Mouse (Mus musculus) ES-CJ7 (cell line): Measurements from ENCODE around the gene Cblb.

Experiments used
- DNase-seq: peaks from one replicate; pipeline ENCODE4 v3.0.0; 2011; ENCODE audit warnings: low read depth, low spot score

The Cblb gene

DNA sequence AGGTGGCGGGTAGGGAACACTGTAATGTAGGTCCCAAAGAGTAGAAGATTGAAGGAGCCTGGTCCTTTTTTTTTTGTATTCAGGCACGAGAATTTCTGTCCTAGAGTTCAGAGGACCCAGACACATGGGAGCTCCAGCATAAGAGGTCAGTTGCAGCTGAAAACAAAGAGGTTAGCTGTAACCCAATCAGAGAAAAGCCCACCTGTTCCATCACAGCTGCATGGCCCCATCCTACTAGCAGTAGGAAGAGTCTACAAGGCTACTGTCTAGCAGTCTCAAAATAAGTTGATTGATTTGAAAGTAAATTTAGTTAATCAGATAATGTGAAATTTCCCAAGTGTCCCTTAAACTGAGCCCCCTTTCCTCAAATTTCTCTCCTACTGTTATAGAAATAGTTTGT lies 40.3 kb downstream of the Cblb start:
- DNase-seq, result no peak

DNA sequence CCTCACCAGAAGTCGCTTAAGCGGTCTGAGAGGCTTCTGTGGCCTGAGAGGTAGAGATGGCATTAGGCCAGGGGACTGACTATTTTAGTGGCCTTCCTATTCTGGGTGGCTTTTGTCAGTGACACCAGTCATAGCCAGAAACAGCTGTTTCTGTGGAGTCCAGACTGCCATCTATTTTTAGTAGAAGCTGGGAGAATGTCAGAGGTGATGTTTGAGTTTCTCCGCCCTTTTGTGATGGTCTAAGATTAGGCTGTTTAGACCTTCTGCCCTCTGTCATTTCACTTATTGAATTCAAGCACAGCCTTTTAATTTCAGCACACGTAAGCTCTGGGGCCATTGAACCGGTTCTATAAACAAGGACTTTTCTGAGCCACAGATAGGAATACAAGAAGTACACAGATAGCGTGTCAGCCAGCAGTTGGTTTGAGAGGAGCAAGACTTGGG lies 40.8 kb downstream of the Cblb start:
- no peak for DNase-seq

DNA sequence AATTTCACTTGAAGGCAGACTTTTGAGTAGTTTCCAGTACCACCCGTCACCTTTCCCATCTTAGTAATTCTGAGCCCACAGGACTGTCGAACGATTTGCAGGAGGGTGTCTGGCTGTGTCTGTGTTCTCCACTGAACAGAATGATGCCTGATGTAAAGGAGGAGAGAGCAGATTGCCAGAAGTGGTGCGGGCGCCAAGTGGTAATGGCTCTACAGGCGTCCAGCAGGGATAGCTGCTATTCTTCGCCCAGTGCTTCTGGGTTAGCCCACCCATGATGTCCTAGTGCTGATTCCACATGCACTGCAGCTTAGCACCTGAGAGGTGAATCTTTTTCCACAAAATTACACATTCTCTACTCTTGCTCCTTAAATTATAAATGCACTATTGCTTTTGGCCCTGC lies 45.6 kb downstream of the Cblb start:
- no peak for DNase-seq

GRCm38 (mm10) chr16:52077901-52078300 lies 46.9 kb downstream of the Cblb start:
- no peak for DNase-seq

- DNase-seq, result no peak
Observed at GRCm38 (mm10) chr16:52078758-52079474, 47.9 kb downstream of the Cblb start.

DNA sequence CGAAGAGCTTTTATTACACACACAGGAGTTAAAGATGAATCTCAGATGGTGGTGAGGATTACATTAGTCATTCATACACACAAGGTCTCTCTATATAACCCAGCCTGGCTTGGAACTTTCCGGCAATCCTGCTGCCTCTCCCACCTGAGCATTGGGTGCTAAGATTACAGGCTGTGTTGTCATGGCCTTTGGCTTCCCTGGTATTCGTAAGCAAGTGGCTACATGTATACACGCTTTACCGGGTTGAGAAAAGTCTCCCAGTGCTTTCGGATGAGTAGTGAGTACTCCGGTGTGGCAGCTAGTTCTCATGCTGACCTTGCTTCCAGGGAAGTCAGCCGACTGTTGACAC lies 48.4 kb downstream of the Cblb start:
- DNase-seq, result no peak

DNA sequence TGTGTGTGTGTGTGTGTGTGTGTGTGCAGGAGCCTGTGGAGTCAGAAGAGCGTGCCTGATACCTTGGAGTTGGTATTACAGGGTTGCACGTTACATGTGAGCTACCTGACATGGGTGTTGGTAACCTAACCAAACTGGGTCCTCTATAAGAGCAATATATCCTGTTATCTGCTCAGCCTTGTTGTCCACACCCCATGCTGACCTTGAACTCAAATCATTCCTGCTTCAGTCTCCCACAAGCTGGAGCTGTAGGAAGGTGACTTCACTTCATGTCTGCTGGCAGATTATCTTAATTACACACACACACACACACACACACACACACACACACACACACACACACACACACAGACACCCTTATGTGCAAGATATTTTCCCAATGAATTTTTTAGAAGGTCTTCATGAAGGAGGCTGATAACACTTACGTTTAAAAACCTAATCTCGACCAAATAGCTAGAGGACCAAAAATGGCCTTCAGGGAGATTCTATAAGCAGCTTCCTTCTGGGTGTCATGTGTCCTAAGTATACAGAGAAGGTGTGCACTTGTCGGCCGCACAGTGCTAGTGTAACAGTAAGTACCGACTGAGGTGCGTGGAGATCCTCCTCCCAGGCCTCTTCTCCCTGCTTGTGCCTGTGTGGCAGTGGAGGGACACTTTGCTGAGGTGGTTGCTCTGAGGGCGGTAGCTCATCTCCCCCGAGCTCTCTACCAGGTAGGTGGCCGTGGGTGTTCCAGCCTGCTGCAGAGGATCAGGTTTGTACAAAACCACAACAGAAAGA lies 49.8 kb downstream of the Cblb start:
- no peak for DNase-seq

- DNase-seq, result no peak
Observed at GRCm38 (mm10) chr16:52081756-52082155, 50.7 kb downstream of the Cblb start.

DNA sequence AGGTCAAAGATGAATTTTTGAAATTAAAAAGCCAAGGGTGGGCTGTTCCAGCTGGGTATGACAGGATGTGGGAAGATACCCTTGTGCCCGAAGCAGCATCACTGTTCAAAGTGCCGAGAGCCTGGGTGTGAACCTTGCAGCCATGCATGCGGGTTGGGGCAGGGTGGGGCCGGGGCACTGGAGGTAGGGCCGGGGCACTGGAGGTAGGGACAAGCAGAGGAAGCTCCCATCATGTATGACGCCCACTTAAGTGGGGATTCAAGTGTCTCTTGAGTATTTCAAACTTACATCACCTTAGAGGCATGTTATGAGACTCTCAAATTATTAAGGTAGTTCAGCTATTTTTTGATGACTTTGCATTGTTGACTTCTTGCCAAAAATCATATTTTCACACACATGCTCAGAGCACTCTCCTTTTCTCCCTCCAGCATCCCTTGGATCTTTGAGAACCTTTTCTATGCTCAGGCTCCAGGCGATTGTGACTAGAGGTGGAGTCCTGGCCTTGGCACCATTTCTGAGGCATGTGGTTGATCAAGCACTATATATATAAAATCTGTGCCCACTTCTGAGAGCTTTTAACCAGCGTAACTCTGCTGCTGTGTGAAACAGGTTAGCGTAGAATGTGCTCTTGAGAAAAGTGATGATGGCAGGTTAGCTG lies 55.9 kb downstream of the Cblb start:
- DNase-seq, result no peak

GRCm38 (mm10) chr16:52089354-52089753 lies 58.3 kb downstream of the Cblb start:
- no peak for DNase-seq

GRCm38 (mm10) chr16:52090899-52091298 lies 59.9 kb downstream of the Cblb start:
- DNase-seq, result no peak

DNA sequence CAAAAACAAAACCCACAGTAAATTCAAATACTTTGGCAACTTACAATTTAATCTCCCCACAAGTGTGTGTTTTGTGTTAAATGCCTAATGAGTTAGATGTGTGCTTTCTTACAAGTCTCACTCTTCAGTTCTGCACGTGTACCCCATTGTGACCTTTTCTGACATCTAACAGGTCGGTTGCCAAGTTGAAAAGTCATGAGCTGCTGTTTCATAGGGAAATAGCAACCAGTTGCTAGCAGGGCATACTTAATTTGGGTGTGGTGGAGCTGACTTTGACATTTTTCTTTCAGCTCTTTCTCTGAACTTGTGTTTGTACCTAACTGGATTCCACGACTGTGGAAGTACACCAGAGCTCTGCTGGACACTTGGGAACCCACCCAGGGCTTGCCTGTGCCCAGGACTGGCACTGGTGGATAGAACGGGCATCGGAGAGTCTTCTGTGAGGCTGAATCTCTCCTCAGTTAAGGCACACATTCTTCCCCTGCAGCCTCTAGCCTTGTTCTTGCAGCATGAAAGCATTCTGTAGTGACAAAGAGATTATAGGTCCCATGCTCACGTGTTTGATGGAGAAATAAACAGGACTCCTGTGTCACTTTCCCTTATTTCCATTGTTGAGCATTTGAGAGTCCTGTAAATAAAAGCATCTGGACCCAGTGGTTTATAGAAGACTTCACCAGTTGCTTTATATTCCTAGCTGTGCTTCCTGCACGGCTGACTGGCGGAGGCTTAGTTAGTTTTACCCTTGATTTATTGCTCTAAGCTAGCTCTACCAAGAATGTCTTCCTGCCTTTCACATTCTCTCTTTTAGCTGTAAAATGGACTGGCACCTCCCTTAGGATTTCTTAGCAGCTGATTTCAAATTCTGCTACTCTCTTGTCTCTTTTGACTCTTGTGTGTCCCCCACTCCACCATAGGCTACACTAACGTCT lies 62.6 kb downstream of the Cblb start:
- no peak for DNase-seq

GRCm38 (mm10) chr16:52094735-52095459 lies 63.9 kb downstream of the Cblb start:
- no peak for DNase-seq

DNA sequence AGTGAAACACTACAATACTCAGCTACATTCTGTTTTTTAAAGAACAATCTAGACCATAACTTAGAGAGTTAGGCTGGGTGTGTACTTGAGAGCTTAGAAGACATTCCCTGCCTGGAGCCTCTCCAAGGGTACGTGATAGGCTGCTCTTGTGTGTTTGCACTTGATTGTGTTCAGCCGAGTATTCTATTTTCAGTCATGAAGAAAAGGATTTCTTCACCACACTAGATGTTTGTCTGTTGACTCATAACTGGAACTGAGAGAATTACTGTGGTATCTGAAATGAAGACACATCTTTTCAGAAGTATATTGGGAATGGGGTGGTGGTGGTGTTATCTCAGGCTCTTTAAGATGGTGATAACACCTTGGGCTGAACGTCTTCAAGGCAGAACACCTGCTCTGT lies 64.6 kb downstream of the Cblb start:
- no peak for DNase-seq

DNA sequence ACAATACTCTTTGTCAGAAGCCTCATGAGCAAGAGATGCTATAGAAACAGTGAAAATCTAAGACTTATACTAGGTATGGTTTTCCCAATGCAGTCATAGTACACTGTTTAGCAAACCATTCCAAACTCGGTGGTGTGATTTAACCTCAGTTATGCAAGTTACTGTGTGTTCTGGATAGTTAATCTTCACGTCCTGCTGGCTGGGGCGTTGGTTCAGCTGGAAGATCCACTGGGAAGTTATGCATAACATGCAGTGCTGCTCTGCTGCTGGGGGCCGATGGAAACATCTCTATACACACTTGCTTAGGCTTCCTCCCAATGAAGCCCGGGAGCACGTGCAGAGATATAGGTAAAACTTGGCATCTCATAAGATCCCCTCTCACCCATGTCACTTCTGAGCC lies 69.4 kb downstream of the Cblb start:
- DNase-seq, result no peak

GRCm38 (mm10) chr16:52104608-52105007 lies 73.6 kb downstream of the Cblb start:
- no peak for DNase-seq

GRCm38 (mm10) chr16:52107836-52108235 lies 76.8 kb downstream of the Cblb start:
- DNase-seq, result no peak

DNA sequence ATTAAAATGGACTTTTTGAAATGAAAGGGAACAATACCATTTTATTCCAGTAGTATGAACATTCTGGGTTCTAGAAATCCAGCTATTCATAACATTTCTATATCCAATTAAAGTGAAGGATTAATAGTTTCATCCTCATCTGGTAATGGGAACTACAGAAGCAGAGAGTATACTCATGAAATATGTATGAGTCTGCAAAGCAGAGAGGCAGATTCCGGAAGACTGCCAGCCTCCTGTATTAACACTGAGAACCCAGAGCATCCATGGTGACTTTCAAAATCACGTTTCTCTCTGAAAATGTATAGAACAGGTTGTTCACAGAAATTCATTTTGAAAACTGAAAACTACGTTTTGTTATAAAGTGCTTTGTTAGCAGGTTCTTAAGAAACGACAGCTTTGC lies 83.4 kb downstream of the Cblb start:
- DNase-seq, result no peak

GRCm38 (mm10) chr16:52119003-52119402 lies 88.0 kb downstream of the Cblb start:
- no peak for DNase-seq

GRCm38 (mm10) chr16:52124974-52125373 lies 93.9 kb downstream of the Cblb start:
- no peak for DNase-seq

DNA sequence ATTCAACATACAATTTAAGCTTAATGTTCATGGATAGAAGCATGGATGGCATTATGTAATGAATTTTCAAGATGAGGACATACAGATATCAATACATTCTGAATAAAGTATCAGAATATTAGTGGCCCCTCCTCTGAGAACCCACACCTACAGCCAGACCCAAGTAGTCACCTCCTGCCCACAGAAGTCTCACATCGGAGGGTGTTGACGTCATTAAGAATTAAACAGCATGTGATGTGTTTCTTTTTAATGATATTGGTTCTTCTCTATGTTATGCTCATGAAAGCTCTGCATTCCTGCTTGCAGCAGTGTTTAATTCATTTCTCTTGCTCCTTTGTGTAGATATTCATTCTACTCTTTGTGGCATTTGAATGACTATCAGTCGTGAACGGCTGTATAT lies 94.9 kb downstream of the Cblb start:
- DNase-seq, result no peak
